In genomic region chr11:74770595-74771207, GRCm38 (mm10) we compare ENCODE assay signal across 7 mouse cellular contexts. TPM values are rescaled to one million over a fixed set of nuclear protein-coding genes. Genes with fewer than 3 reads are reported as not detected.
DNase-seq lines count a peak whose midpoint lies in the region; ATAC-seq lines count a peak whose summit lies in the region.

Gene Mettl16 (plus strand): TSS chr11:74770830.

- no peaks in the 10 kb centered on the region for H3K9me3 ChIP-seq in intestine, embryonic 15.5 days
- no peaks in the 10 kb centered on the region for H3K9me3 ChIP-seq in midbrain, embryonic 10.5 days (replicated peaks)

- intact Hi-C loops in gastrocnemius, postnatal 36 days (cut with DNase I): no loop called here
- intact Hi-C loops in left cerebral cortex, postnatal 25 days (cut with DNase I): loop anchor here (5.0 kb wide), 2 partner anchors 48 to 123 kb away; partner anchors contain the start of genes Cluh and Pafah1b1

- peak; percentile 98 for ATAC-seq in intestine, embryonic 15.5 days

- 0 out of 2 replicates have a peak, but pooled peaks cover 3% of the 10 kb centered on the region for H3K36me3 ChIP-seq in intestine, embryonic 15.5 days
- H3K36me3 ChIP-seq in midbrain, embryonic 10.5 days: peaks cover 29% of the 10 kb centered on the region

- peak within 1 kb of the TSS; percentile 93 for H3K27ac ChIP-seq in intestine, embryonic 15.5 days
- peak within 1 kb of the TSS; percentile 96 for H3K27ac ChIP-seq in midbrain, embryonic 10.5 days (replicated peaks)

- H3K4me2 ChIP-seq in intestine, embryonic 15.5 days (replicated peaks): peak within 1 kb of the TSS; percentile 73

- H3K27me3 ChIP-seq in intestine, embryonic 15.5 days (replicated peaks): no peaks in the 10 kb centered on the region
- no peaks in the 10 kb centered on the region for H3K27me3 ChIP-seq in midbrain, embryonic 10.5 days (ENCODE audit: low read depth, poor library complexity, severe bottlenecking)

- peak; percentile 94 for DNase-seq in adrenal gland, adult 2 months
- DNase-seq in embryo, embryonic 11.5 days (ENCODE audit: low read depth, low spot score): peak; percentile 95
- DNase-seq in gastrocnemius, postnatal 36 days: peak; percentile 84 to 89
- peak; percentile 94 to 98 for DNase-seq in left cerebral cortex, postnatal 25 days (ENCODE audit: low spot score in 2 of 2)
- peak; percentile 94 for DNase-seq in midbrain, embryonic 10.5 days (ENCODE audit: low spot score)
- DNase-seq in right cerebral cortex, postnatal 4 days: peak; percentile 85

- peak within 1 kb of the TSS; percentile 86 for H3K9ac ChIP-seq in intestine, embryonic 15.5 days

- WGBS in intestine, embryonic 15.5 days: under 1% methylated on average over 43 of the region's 43 CpGs
- under 1% methylated on average over 43 of the region's 43 CpGs for WGBS in midbrain, embryonic 10.5 days

- H3K4me3 ChIP-seq in intestine, embryonic 15.5 days (replicated peaks): peak within 1 kb of the TSS; percentile 76
- H3K4me3 ChIP-seq in midbrain, embryonic 10.5 days: peak within 1 kb of the TSS; percentile 92

- H3K4me1 ChIP-seq in intestine, embryonic 15.5 days (replicated peaks): peaks cover 9% of the 10 kb centered on the region; the same call in 1 of the 2 replicates
- peaks cover 18% of the 10 kb centered on the region for H3K4me1 ChIP-seq in midbrain, embryonic 10.5 days

RNA-seq across cellular contexts. Expression of gene Mettl16, which starts in this region (rescaled TPM):
- 10 to 100 TPM; 33.2 to 33.7 TPM for total RNA-seq in adrenal gland, adult 2 months (2021)
- 1.5 and 3.2 TPM in 2 replicates for polyA plus RNA-seq in adrenal gland, adult 2 months (2012; rRNA removed)
- total RNA-seq in gastrocnemius, postnatal 36 days (2021): 10 to 100 TPM in 1 of 2 experiments, 1 to 10 TPM in 1; 8.5 to 10.3 TPM
- 43.0 and 45.8 TPM in 2 replicates for polyA plus RNA-seq in intestine, embryonic 15.5 days (2015; fragmentation: Nextera tagmentation; extraction: Ambion mirVana)
- 10 to 100 TPM; 27.7 to 30.3 TPM for total RNA-seq in left cerebral cortex, postnatal 25 days (2021)
- 63.3 and 71.6 TPM in 2 replicates for polyA plus RNA-seq in midbrain, embryonic 10.5 days (2016; fragmentation: Nextera tagmentation; extraction: Ambion mirVana)

Comparison
In these comparisons a context has a peak if more than half of its experiments do, and no peak if none do; other contexts are left out.
1. Peak in every context shown above with its lines: DNase-seq, ATAC-seq, H3K4me3 ChIP-seq and H3K27ac ChIP-seq.
2. RNA of gene Mettl16 (polyA plus RNA-seq): 63.3 to 71.6 TPM in midbrain, embryonic 10.5 days and 43.0 to 45.8 TPM in intestine, embryonic 15.5 days; 1.5 to 3.2 TPM in adrenal gland, adult 2 months; every median in the first group is over 10 times any median in the second.